Mouse (Mus musculus): ENCODE results near the gene Stim2. TPM values are rescaled to one million over a fixed set of nuclear protein-coding genes. Genes with fewer than 3 reads are reported as not detected.

The Stim2 gene
- polyA plus RNA-seq, 1 experiment from 2014 or later = 22.6 TPM

DNA sequence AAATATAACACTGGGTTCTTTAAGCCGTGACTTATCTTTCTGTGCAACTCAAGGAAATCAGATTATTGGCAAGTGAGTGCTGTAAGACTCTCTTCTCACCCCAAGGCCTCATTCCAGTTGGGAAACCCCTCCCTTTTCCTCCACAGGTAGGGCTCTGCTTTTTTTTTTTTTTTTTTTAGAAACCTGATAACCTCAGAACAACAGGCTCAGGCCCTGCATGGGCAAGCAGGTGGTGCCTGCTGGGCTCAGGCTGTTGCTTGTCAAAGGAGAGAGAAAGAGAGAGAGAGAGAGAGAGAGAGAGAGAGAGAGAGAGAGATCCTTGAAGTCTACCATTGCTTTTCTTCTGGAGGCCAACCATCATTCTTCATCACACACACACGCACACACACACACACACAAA lies 30.7 kb upstream of the Stim2 start:
- no peaks in the 10 kb centered on the region for H3K9me3 ChIP-seq
- no peak overlapping the region for H3K4me2 ChIP-seq
- H3K4me1 ChIP-seq = no peaks in the 10 kb centered on the region
- no peaks in the 10 kb centered on the region for H3K27me3 ChIP-seq
- 83% methylated on average over 2 of the region's 2 CpGs for WGBS
- no peak overlapping the region for H3K4me3 ChIP-seq
- no peak for ATAC-seq (ENCODE audit: insufficient number of reproducible peaks, low FRiP score, low TSS enrichment, low read depth)
- no peak overlapping the region for H3K9ac ChIP-seq
- no peaks in the 10 kb centered on the region for H3K36me3 ChIP-seq
- no peak overlapping the region for H3K27ac ChIP-seq

DNA sequence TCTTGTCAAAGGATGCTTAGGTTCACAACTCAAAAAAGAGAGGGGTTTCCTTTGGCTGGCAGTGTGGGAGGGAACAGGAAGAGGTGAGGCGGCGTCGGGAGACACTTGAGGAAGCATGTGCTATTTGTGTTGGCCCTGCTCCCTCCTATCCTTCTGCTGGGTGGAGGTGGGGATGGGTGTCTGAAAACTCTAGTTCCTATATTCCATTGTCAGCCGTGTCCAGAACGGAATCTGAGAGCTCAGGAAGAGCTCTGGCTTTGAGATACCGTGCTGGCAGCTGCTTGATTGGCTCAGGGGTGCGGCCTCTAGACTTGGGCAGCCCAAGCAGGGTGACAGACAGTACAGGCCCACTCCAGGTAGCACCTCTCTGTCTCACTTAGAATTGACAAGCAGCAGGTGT lies 28.1 kb upstream of the Stim2 start:
- no peak overlapping the region for H3K4me3 ChIP-seq
- ATAC-seq (ENCODE audit: insufficient number of reproducible peaks, low FRiP score, low TSS enrichment, low read depth) = no peak

DNA sequence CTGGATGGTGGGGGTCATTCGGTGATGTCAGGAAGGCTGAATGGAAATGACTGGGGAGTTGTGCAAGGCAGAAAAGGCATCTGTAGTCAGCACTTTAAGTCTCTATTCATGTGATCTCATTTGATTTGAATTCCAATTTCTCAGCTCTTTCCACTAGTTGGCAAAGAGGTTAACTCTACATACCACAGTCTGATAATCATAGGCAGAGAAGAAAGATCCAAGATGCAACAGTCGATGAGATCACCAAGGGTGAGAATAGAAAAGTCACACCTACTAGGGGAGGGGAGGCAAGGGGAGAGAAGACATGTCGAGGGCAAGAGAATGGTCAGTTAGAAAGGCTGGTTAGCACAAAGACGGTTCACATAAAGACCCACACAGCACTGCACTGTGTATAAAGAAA lies 27.1 kb upstream of the Stim2 start:
- Histone ChIP-seq H3K36me3 (no peaks in the 10 kb centered on the region), H3K27ac (no peak overlapping the region), H3K27me3 (no peaks in the 10 kb centered on the region), H3K4me2 (no peak overlapping the region), H3K4me1 (no peaks in the 10 kb centered on the region), H3K4me3 (no peak overlapping the region), H3K9ac (no peak overlapping the region), H3K9me3 (no peaks in the 10 kb centered on the region)
- 77% methylated on average over 4 of the region's 4 CpGs for WGBS
- no peak for ATAC-seq (ENCODE audit: insufficient number of reproducible peaks, low FRiP score, low TSS enrichment, low read depth)

More for the DNA sequence above, 28.1 kb upstream of the Stim2 start:
- Histone ChIP-seq H3K4me1 (no peaks in the 10 kb centered on the region), H3K27me3 (no peaks in the 10 kb centered on the region), H3K9me3 (no peaks in the 10 kb centered on the region), H3K27ac (no peak overlapping the region), H3K4me2 (no peak overlapping the region), H3K9ac (no peak overlapping the region), H3K36me3 (no peaks in the 10 kb centered on the region)
- 76% methylated on average over 7 of the region's 7 CpGs for WGBS

DNA sequence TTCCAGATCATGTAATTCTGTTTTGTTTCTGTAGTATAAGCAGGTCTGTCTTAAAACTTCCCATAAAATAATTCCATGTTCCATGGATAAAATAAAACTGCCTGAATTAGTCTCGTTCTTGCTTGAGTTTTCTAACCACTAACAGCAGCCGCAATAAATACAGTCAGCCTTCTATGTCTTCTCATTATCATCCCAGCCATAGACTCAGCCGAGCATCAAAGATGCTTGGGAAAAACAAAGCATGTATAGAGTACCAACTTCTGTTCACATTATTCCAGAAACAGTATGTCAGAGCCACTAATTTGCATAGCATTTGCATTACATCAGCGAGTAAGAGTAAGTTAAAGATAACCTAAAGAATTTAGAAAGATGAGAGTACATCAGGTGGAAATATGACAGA lies 25.4 kb upstream of the Stim2 start:
- ATAC-seq (ENCODE audit: insufficient number of reproducible peaks, low FRiP score, low TSS enrichment, low read depth) = no peak
- Histone ChIP-seq H3K36me3 (no peaks in the 10 kb centered on the region), H3K27me3 (no peaks in the 10 kb centered on the region), H3K27ac (no peak overlapping the region), H3K9me3 (no peaks in the 10 kb centered on the region), H3K4me3 (no peak overlapping the region), H3K9ac (no peak overlapping the region), H3K4me2 (no peak overlapping the region), H3K4me1 (no peaks in the 10 kb centered on the region; the same call in 1 of the 2 replicates)
- WGBS = 75% methylated on average over 4 of the region's 4 CpGs

DNA sequence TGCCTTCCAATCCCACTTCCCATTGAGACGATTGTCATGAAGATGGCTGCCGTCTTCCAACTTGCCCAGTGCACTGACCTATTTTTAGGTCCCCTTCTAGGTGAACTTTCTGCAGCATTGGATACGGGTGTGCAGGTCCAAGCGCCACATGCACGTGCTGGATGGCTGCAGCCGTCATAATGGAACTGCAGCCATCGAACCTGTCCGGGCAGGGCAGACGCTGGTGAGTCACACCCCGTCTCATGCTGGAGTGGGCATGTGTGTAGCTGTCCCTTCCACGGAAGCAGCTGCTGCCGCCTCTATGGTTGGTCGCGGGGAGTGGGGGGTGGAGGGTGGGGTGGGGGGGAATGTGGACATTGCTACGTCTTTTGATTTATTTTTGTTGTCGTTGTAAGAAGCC lies 21.8 kb upstream of the Stim2 start:
- no peak overlapping the region for H3K27ac ChIP-seq
- no peak overlapping the region for H3K4me3 ChIP-seq
- H3K9me3 ChIP-seq = no peaks in the 10 kb centered on the region
- H3K9ac ChIP-seq = no peak overlapping the region
- H3K36me3 ChIP-seq = no peaks in the 10 kb centered on the region
- 73% methylated on average over 16 of the region's 16 CpGs for WGBS
- no peak overlapping the region for H3K4me2 ChIP-seq
- ATAC-seq (ENCODE audit: insufficient number of reproducible peaks, low FRiP score, low TSS enrichment, low read depth) = no peak
- no peaks in the 10 kb centered on the region; the same call in 1 of the 2 replicates for H3K4me1 ChIP-seq
- H3K27me3 ChIP-seq = no peaks in the 10 kb centered on the region

DNA sequence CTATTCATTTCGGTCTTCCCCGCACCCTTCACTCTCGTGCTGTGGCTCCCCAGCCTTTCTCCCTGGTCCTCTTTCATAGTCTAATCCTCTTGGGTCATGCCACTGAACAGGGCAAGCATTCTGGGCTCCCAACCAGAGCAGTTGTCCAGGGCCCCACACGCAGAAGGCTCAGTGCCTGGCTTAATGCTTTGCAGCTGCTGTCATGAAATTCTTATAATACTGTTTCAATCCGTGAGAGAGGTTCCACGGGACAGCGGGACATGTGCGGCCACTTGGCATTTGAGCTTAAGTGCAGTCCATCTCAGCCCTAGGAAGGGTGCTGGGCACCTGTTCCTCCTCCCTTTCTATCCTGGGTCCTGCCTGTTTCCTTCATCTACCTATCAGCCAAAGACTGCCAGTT lies 21.2 kb upstream of the Stim2 start:
- Histone ChIP-seq H3K27me3 (no peaks in the 10 kb centered on the region), H3K9ac (no peak overlapping the region), H3K4me2 (no peak overlapping the region), H3K9me3 (no peaks in the 10 kb centered on the region), H3K4me1 (no peaks in the 10 kb centered on the region; the same call in 1 of the 2 replicates), H3K4me3 (no peak overlapping the region), H3K27ac (no peak overlapping the region), H3K36me3 (no peaks in the 10 kb centered on the region)
- peak; percentile 79 for ATAC-seq (ENCODE audit: insufficient number of reproducible peaks, low FRiP score, low TSS enrichment, low read depth)
- 73% methylated on average over 8 of the region's 8 CpGs for WGBS

DNA sequence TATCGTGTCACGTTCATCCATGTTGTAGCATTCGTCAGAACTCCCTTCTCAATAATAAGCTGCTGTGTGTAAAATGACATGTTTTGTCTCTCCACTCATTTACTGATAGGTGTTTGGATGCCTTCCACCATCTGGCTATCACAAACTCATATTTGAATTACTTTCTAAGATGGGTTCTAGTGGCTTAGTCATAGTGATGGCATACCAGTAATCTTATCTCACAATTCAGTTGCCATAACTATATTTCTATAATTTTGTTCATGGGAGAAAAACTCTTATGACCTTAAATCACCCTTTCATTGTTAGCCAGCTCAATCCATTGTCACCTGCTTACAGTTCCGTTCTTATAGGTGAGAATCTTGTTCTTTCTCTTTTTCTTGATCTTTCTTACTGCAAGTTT lies 14.9 kb upstream of the Stim2 start:
- WGBS = 85% methylated on average over 4 of the region's 4 CpGs
- Histone ChIP-seq H3K27me3 (no peaks in the 10 kb centered on the region), H3K9ac (no peak overlapping the region), H3K27ac (no peak overlapping the region), H3K36me3 (no peaks in the 10 kb centered on the region), H3K4me2 (no peak overlapping the region), H3K4me1 (no peaks in the 10 kb centered on the region), H3K4me3 (no peak overlapping the region), H3K9me3 (no peaks in the 10 kb centered on the region)
- no peak for ATAC-seq (ENCODE audit: insufficient number of reproducible peaks, low FRiP score, low TSS enrichment, low read depth)

DNA sequence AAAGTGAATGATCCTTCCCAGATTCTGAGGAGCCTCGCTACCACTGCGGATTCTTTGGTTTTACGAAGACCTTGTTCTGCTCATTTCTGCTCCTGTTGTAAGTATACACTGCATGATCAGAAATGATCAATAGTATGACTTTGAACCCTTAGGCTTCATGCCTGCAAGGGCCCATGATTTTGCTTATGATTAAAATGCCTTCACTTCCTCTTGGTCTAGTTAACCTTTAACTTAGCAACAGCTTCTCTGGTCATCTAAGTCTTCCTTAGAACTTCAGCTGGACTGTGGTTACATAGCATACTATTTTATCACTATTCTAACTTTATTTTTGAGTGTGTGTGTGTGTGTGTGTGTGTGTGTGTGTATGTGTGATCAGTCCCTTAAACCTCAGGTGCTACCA lies 12.7 kb upstream of the Stim2 start:
- Histone ChIP-seq H3K9ac (no peak overlapping the region), H3K27me3 (0 out of 2 replicates have a peak, but pooled peaks cover 3% of the 10 kb centered on the region), H3K4me3 (no peak overlapping the region), H3K4me1 (no peaks in the 10 kb centered on the region), H3K27ac (no peak overlapping the region), H3K4me2 (no peak overlapping the region), H3K9me3 (no peaks in the 10 kb centered on the region), H3K36me3 (no peaks in the 10 kb centered on the region)
- WGBS = 77% methylated on average over 3 of the region's 3 CpGs
- ATAC-seq (ENCODE audit: insufficient number of reproducible peaks, low FRiP score, low TSS enrichment, low read depth) = no peak

DNA sequence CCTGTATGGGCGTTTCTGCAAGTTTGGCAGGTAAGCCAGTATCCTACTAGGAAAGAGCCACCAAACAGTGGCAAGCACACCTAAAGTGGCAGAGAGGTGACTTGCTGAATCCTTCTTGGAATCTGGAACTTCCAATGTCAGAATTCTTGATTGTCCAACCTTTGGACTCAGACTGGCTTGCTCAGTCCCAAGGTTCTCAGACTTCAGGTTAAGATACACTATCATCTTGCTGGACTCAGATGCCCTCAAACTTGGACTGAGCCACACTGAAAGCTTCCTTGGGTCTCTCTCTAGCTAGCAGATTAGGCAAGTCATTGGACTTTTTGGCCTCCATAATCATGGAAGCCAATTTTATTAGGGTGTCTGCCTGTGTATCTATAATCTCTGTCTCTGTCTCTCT lies 10.8 kb upstream of the Stim2 start:
- 69% methylated on average over 1 of the region's 1 CpGs for WGBS
- ATAC-seq (ENCODE audit: insufficient number of reproducible peaks, low FRiP score, low TSS enrichment, low read depth) = no peak
- no peaks in the 10 kb centered on the region for H3K36me3 ChIP-seq
- H3K27ac ChIP-seq = no peak overlapping the region
- H3K9me3 ChIP-seq = no peaks in the 10 kb centered on the region
- H3K4me1 ChIP-seq = 0 out of 2 replicates have a peak, but pooled peaks cover under 1% of the 10 kb centered on the region
- peaks cover 3% of the 10 kb centered on the region; the same call in 1 of the 2 replicates for H3K27me3 ChIP-seq
- H3K4me2 ChIP-seq = no peak overlapping the region
- H3K9ac ChIP-seq = no peak overlapping the region
- H3K4me3 ChIP-seq = no peak overlapping the region

DNA sequence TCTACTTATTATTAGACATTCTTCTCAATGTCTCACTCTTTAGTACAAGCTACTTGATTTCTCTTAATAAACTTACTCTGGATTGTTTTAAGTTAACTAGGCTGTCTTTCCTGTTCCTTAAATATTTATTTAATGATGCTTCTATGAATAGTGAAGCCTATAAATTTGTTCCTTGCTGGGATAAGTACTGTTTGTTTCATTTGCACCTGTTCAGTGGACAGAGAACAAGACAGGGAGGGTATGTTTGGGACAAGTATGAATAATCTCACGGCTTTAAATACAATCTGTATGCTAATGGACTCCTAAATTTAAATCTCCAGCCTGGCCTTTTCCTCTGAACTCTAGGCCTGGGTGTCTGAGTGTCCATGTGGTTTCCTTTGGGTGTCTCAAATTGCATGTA lies 10.2 kb upstream of the Stim2 start:
- H3K4me2 ChIP-seq = no peak overlapping the region
- H3K9me3 ChIP-seq = no peaks in the 10 kb centered on the region
- peaks cover 3% of the 10 kb centered on the region; the same call in 1 of the 2 replicates for H3K27me3 ChIP-seq
- no peak for ATAC-seq (ENCODE audit: insufficient number of reproducible peaks, low FRiP score, low TSS enrichment, low read depth)
- WGBS = 60% methylated on average over 1 of the region's 1 CpGs
- H3K4me3 ChIP-seq = no peak overlapping the region
- no peaks in the 10 kb centered on the region for H3K36me3 ChIP-seq
- peaks cover 2% of the 10 kb centered on the region; the same call in 1 of the 2 replicates for H3K4me1 ChIP-seq
- H3K27ac ChIP-seq = no peak overlapping the region
- no peak overlapping the region for H3K9ac ChIP-seq

DNA sequence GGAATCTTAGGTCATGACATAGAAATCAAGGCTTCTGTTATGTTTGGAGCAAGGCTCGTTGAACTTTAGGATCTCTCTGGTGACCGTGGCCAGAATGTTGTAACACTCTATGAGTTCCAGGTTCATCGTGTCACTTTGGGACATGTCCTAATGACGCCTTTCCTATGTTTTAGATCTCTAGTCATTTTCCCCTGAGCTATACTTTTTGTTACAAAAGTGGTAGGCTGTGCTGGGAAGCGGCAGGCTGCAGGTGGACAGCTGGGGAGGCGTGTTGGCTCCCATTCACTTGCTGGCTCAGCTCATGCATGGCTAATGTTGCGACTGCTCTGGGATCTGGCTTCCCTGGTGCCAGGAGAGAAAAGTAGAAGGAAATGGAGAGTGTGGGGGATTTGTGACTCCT lies 5.7 kb upstream of the Stim2 start:
- H3K9me3 ChIP-seq = no peaks in the 10 kb centered on the region

DNA sequence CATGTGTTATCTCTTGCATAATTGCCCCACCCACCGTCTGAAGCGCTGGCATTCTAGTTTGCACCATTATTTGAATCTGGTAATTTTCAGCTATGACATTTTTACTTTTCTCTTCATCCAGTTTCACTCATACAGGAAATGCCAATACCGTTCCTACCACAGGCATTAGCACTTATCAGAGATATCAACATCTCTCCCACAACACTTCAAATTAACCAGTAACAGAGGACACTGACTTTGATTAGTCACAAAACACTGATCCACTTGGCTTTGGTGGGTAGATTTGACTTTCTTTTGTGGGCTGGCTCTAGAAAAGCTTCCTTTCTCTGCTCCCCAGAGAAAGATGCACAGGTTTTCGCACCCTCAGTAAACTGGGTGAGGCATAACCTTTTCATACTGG lies 3.7 kb upstream of the Stim2 start:
- no peak for ATAC-seq (ENCODE audit: insufficient number of reproducible peaks, low FRiP score, low TSS enrichment, low read depth)

More for the DNA sequence above, 5.7 kb upstream of the Stim2 start:
- Histone ChIP-seq H3K4me3 (no peak overlapping the region), H3K36me3 (no peaks in the 10 kb centered on the region), H3K4me1 (peaks cover 10% of the 10 kb centered on the region), H3K4me2 (no peak overlapping the region), H3K9ac (no peak overlapping the region), H3K27me3 (peaks cover 3% of the 10 kb centered on the region; the same call in 1 of the 2 replicates), H3K27ac (no peak overlapping the region)
- no peak for ATAC-seq (ENCODE audit: insufficient number of reproducible peaks, low FRiP score, low TSS enrichment, low read depth)
- 61% methylated on average over 7 of the region's 7 CpGs for WGBS

DNA sequence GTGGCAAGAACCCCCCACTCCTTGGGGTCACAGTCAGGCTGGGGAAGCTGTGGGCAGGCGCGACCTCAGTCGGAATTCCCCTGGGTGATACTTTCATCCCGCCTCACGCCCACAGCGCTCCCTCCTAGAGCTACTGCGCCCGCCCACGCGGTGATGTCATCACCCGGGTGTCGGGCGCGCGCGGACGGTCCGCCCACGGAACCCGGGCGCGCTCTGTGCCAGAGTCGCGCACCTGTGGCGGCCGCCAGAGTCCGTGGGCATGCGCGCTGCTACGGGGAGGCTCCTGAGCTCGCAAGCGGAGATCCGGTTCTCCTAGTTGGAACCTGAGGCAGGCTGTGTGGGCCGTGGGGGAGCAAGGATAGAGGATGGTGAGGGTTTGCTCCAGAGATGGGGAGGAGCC lies 3.0 kb upstream of the Stim2 start:
- WGBS = under 1% methylated on average over 34 of the region's 34 CpGs
- no peaks in the 10 kb centered on the region for H3K9me3 ChIP-seq
- H3K9ac ChIP-seq = 0 out of 2 replicates have a peak overlapping the region, but pooled peaks have one; percentile 23
- no peak for ATAC-seq (ENCODE audit: insufficient number of reproducible peaks, low FRiP score, low TSS enrichment, low read depth)
- no peaks in the 10 kb centered on the region for H3K36me3 ChIP-seq
- peak overlapping the region; percentile 90 for H3K4me2 ChIP-seq
- no peak overlapping the region; the same call in 1 of the 2 replicates for H3K27ac ChIP-seq
- H3K27me3 ChIP-seq = no peaks in the 10 kb centered on the region; the same call in 1 of the 2 replicates
- peak overlapping the region; percentile 51 for H3K4me3 ChIP-seq
- H3K4me1 ChIP-seq = peaks cover 26% of the 10 kb centered on the region

More for the DNA sequence above, 3.7 kb upstream of the Stim2 start:
- Histone ChIP-seq H3K9me3 (no peaks in the 10 kb centered on the region), H3K4me1 (peaks cover 18% of the 10 kb centered on the region), H3K27ac (no peak overlapping the region), H3K4me3 (peak overlapping the region; percentile 51; the same call in 1 of the 2 replicates), H3K36me3 (no peaks in the 10 kb centered on the region), H3K9ac (no peak overlapping the region), H3K27me3 (peaks cover 3% of the 10 kb centered on the region; the same call in 1 of the 2 replicates), H3K4me2 (peak overlapping the region; percentile 90)
- WGBS = 64% methylated on average over 4 of the region's 4 CpGs
